Mouse (Mus musculus): Measurements from ENCODE around the gene Pkp1.

DNA sequence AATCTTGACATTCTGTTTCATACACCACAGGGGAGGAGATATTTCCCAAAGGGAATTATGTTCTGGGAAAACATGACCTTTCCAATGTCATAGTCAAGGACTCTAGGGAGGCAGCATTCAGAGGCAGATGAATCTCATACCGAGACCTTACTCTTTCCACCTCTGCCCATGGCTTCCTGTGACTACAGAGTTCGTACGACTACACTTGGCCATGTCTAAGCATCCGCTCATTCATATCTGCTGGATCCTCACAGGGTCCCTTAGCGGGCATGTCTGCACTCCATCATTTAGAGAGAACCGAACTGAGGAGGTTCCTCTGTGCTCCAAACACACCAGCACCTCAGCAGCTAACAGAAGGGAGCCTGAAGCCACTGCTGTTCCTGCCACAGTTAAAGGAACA is 79.9 kb downstream of the Pkp1 start:
- TF ChIP-seq CTCF (IDR thresholded peaks at IDR 0.05; ENCODE audit: insufficient read depth, low read depth, low read length), result no peak
- no peak for TF ChIP-seq POLR2A (IDR thresholded peaks at IDR 0.05; ENCODE audit: insufficient read depth, low read depth, low read length)
